Mouse (Mus musculus) gastrocnemius, adult 8-10 months (tissue): ENCODE measurements around the gene P2rx3. TPM values are rescaled to one million over a fixed set of nuclear protein-coding genes. Genes with fewer than 3 reads are reported as not detected.

Source experiments
- DNase-seq, 2 experiments: peaks; one replicate each; pipeline ENCODE4 v3.0.0; 2022; ENCODE audit warnings: low spot score in 2 of 2
- total RNA-seq, 4 experiments: library from RNA; stranded (reverse); gene quantifications; 2 replicates each; pipeline ENCODE4 v1.2.4; 2022

Gene P2rx3
- total RNA-seq: under 1 TPM; 0.44 to 0.72 (median 0.63) TPM

- DNase-seq: peak; percentile 83 to 84
These were observed at the start of gene P2rx3, which contains the start of gene Ssrp1 for GRCm38 (mm10) chr2:85037047-85038026. TSS of gene P2rx3 (minus strand) at chr2:85037462. TSS of gene Ssrp1 (plus strand) at chr2:85037234.

GRCm38 (mm10) chr2:85073751-85074150 is 36.5 kb upstream of the P2rx3 start:
- no peak for DNase-seq

- no peak for DNase-seq
These were observed 34.7 kb upstream of the P2rx3 start for GRCm38 (mm10) chr2:85071921-85072320.

- DNase-seq: no peak
These were observed 32.8 kb upstream of the P2rx3 start for GRCm38 (mm10) chr2:85070086-85070485.

- DNase-seq: no peak
These were observed 31.4 kb upstream of the P2rx3 start for GRCm38 (mm10) chr2:85068626-85069025.

- DNase-seq: no peak
These were observed 30.8 kb upstream of the P2rx3 start for GRCm38 (mm10) chr2:85067903-85068625.

GRCm38 (mm10) chr2:85066937-85067336 is 29.7 kb upstream of the P2rx3 start:
- DNase-seq: no peak

- DNase-seq: no peak
These were observed 28.0 kb upstream of the P2rx3 start for GRCm38 (mm10) chr2:85065141-85065875.

- DNase-seq: peak in 1 of 2 experiments; percentile 31
These were observed 23.9 kb upstream of the P2rx3 start for GRCm38 (mm10) chr2:85061107-85061541.

GRCm38 (mm10) chr2:85060591-85061060 is 23.4 kb upstream of the P2rx3 start:
- DNase-seq: peak; percentile 62 to 63

GRCm38 (mm10) chr2:85059677-85060076 is 22.4 kb upstream of the P2rx3 start:
- no peak for DNase-seq

- DNase-seq: no peak
These were observed 19.4 kb upstream of the P2rx3 start for GRCm38 (mm10) chr2:85056711-85057110.

- DNase-seq: no peak
These were observed 16.0 kb upstream of the P2rx3 start for GRCm38 (mm10) chr2:85053192-85053816.

- DNase-seq: peak in 1 of 2 experiments; percentile 35
These were observed 13.5 kb upstream of the P2rx3 start for GRCm38 (mm10) chr2:85050746-85051145.

GRCm38 (mm10) chr2:85050001-85050634 is 12.9 kb upstream of the P2rx3 start:
- peak; percentile 64 to 73 for DNase-seq

- no peak for DNase-seq
These were observed 12.0 kb upstream of the P2rx3 start for GRCm38 (mm10) chr2:85049277-85049676.

GRCm38 (mm10) chr2:85048168-85048751 is 11.0 kb upstream of the P2rx3 start:
- DNase-seq: peak; percentile 55 to 71

GRCm38 (mm10) chr2:85047596-85048167 is 10.4 kb upstream of the P2rx3 start, which contains the start of gene Tnks1bp1:
TSS of gene Tnks1bp1 (plus strand) at chr2:85048022.
- peak; percentile 99 for DNase-seq

- DNase-seq: no peak
These were observed 9.8 kb upstream of the P2rx3 start for GRCm38 (mm10) chr2:85047081-85047480.
